Mouse (Mus musculus) spleen, postnatal 10 days (tissue): ENCODE measurements at regions not wholly inside any gene's neighbourhood (a gene's known extent, or its start where the extent isn't known, plus 50 kb on each side); places are given as distances from the start of the nearest gene placed in this dataset.

Experiments used
- DNase-seq, 2 experiments: peaks; one replicate each; pipeline ENCODE4 v3.0.0; 2021 to 2022; ENCODE audit warnings: low spot score in 2 of 2

DNA sequence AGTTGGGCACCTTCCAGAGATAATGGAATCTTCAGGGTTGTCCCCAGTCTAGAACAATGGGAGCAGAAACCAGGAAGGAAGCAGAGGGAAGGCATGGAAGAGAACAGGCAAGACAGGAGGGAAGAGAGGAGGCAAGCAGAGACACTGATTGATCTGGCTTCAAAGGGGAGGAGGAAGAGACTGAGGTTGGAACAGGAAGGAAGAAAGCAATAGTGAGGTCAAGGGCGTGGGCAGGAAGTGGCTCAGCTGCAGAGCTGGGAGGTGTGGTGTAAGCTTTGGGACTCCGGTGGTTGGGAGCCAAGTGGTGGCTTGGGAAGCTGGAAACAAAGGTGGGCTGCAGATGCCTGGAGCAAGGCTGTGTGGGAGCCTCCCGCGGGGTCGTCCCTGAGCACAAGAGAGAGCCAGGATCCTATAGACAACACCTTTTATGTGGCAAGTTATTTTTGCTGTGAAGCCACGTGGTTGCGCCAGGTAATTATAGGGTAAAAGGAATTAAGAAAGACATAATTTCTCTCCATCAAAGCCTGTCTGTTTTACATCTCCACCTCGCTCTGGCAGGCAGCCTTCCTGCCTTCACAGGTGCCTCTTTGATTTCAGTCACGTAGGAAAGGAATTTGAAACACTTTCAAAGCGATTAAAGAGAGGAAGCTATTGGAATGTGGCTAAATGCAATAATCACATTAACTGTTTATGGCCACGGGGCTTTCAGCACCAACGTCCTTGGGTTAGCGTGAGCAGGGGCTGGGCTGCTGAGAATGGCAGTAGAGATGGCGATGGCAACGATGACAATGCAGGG, 237.3 kb upstream of the Wscd1 start:
- no peak for DNase-seq

DNA sequence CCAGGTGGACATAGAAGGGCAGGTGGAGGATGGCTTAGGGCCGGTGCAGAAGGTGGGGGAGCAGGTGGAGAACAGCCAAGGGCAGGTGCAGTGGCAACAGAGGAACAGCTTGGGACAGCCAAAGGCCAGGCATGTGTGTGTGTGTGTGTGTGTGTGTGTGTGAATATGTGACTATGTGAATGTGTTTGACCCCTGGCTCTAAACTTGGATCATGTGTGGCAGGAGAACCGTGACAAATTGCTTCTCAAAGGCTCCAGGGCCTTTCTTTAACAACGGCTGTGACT, 236.7 kb upstream of the Wscd1 start:
- no peak for DNase-seq

DNA sequence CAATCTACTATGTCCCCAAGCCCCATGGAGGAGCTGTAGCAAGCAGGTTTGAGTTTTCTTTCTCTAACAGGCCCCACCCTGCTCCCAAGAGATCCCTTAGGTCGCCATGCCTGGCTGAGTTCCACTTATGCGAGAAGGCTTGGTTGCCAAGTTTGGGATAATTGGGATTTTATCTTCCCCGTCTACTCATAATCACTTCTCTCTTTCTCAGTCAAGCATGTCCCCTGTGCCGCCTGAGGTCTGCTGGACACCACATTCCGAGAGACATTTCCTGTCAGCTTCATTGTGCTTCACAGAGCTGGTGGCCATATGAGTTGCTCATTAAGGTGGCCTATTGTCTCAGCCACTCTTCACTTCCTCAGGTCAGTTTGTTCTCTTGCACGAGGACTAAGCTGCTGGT, 234.5 kb upstream of the Wscd1 start:
- DNase-seq, result no peak

DNA sequence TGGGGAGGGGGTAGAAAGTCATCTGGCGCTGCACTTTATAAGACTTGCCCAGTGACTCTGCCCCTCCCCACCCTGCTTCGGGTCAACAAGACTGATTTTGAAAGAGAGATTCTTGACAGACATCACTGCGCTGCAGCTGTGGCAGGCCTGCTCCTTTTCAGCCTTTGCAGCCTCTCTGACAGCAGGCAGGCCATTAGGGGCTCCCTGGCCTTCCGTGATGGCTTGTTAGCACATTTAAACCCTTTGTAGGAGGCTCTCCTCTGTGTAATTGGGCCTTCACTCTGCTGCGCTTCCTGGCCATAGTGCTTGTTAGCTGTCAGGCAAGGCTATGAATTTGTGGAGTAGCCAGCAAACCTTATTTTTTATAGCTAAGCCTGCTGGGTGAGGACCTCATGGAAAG, 232.3 kb upstream of the Wscd1 start:
- no peak for DNase-seq

DNA sequence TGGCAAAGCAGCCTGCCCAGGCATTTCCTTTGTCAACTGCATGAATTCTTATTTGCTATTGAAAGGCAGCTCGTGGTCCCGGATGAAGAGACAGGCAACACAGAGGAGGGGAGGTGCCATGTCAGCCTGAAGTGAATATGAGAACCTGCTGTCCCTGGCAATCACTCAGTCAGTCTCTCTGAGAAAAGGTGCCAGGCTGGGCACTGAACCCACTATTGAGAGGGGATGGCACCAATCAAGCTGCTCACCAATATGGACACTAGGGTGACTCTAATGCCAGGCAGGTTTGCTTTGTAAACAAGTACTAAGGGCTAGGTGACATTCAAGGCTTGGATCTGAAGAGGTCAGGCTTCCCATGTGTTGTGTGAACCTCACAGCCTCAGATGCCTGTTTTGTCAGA, 222.0 kb upstream of the Wscd1 start:
- no peak for DNase-seq

DNA sequence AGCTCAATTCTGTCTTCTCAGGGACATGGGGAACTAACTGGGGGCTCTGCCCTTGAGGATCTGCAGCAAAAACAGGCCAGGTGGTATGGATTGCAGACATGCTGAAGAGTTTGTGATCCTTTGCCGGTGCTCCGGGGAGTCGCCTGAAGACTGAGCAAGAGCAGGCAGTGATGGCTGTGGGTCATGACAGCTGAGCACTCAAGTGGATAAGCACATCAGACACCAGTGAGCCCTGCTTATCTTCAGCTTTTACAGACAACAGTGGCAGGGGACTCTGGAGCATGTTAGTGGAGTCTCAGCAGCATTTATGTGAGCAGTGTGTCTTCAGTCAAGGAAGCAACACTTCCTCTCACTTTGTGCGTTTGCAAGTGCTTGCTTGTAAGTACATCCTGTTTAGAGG, 221.1 kb upstream of the Wscd1 start:
- no peak for DNase-seq

DNA sequence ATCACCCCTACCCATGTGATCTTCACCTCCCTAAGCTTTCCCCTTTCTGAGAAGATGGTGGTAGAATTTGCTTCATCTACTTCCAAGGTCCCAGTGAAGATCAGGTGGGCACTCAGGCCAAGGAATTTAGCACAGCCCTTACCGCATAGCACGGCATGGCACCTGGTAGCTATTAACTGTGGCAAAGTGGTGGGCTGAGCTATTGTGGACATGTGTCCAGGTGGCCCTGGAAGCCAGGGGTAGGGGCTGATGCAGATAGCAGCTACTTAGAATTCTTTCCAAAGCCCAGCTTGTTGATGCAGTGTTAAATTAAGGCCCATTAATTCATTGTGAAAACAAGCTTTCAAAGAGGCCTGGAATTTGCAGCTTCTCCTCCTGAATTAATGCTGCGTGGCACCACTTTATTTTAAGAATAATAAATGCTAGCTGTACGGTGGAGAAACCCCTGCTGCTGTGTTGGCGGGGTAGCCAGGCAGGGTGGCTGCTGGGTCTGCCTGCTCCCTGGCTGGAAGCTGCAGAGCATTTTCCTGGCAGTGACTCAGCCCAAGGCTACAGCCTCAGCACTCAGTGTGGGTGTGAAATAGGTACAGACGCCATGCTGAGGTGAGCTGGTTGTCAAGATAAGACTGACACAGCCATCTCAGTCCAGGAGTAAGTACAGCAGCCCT, 208.4 kb upstream of the Wscd1 start:
- no peak for DNase-seq

DNA sequence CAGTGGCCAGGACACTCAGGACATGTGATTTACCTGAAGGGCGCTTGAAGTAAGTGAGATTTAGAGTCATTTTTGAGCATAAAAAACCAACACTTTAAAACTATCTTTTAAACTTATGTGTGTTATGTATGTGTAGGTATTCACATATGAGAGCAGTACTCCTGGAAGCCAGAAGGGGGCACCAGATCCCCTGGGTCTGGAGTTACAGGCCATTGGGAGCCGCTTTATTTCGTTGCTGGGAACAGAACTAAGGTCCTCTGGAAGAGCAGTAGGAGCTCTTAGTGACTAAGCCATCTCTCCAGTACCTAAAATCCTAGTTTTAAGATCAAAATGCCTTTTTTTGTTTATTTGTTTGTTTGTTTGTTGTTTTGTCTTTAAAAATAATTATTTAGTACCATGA, 192.3 kb upstream of the Wscd1 start:
- no peak for DNase-seq

DNA sequence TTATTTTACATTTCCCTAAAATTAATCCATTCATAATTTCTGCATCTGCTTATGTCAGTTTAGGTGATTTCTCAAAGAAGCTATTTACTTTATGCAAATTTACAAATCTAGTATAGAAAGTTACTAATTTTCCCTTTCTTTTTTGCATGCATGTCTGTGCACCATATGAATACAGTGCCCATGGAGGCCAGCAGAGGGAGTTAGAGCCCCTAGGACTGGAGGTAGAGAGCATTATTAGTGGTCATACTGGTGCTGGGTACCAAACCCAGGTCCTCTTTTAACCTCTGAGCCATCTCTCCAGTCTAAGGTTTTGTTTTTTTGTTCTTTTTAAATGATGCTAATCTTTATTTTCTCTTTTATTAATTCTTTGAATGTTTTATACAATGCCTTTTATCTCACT, 184.9 kb upstream of the Wscd1 start:
- no peak for DNase-seq

DNA sequence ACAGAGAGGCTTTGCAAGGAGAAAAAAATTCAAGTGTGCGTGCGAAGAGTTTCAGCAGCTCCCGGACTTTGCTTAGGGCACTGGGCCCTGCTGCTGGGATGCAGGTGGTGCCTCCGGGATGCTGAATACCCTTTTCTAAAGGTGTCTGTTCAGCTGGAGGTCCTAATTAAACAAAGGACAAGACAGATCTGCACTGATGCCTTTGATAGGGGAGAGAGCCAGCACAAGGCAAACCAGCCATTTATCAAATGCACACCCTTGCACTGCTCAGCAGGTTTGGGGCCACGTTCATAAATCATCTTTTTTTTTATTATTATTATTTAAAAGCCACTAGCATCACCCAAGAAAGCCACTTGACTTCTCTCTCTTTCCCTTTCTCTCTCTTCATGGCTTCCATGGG, 172.9 kb upstream of the Wscd1 start:
- DNase-seq, result no peak

DNA sequence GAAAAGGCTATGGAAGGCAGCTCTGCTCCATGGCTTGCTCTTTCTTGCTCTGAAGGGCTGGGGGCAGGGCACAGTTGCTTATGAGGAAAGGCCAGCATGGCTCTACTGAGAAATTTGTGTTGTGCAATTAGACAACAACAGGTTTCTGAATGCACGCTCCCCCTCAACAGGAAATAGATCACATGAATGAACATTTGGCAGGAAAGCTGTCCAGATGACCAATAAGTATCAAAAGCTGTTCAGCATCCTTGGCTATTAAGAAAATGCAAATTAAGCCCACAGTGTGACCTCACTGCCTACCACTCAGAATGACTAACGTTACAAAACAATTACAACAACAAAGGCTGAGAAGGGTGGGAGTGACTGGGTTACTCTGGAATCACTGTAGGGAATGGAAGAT, 167.9 kb upstream of the Wscd1 start:
- no peak for DNase-seq

DNA sequence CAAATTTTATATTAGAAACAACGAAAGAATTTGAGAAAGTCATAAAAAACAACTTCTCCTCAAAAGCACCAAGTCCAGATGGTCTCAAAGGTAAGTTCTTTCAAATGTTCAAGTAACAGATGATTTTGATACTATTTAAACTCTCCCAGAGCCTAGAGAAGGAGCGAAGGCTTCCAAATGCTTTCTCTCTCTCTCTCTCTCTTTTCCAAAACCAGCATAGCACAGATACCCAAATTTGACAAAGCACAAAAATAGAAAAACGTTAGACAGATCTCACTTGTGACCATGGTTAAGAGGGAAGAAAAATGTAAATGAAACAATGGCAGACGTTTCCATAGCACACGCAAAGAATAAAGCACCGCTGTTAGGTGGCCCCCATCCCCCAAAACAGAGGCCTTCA, 158.7 kb upstream of the Wscd1 start:
- no peak for DNase-seq

DNA sequence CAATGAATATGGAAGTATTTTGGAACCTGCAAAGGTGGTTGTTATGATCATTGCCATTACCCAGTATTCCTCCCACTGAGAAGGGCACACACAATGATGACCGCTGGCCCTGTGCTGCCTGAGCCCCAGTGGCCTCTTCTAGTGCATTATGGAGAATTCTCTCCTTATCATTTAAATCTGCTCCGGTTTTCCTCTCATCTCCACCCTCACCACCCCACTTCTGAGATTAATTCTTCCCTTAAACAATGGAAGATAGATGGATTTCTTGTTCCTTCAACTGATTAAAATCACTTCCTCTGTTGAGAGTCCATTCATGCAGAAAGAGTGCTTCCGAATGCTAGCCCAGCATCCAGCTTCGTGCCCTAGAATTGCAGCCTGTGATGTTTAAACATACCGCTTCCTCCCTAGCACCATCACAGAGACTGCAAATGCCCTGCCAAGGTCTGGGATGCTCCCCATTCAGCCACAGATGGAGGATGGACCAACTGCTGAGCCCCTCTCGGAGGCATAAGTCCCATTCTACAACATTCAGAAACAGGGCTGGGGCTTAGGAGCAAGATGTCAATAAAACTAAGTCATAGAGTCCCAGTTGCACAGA, 155.4 kb upstream of the Wscd1 start:
- no peak for DNase-seq

DNA sequence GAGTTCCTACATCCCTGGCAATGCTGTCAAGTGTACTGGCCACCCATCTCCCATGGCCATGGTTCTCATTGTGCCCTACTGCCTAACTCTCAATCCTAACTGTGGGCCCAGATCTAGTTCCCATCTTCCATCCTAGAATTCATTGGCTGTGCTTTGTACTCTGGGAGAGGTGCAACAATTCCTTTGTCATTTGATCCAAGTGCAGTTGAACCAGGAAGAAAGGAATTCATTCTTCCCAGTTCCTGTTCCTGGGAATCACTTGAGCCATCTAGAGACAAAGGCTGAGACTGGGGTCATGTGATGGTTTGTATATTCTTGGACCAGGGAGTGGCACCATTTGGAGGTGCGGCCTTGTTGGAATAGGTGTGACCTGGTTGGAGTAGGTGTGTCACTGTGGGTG, 152.0 kb upstream of the Wscd1 start:
- no peak for DNase-seq

DNA sequence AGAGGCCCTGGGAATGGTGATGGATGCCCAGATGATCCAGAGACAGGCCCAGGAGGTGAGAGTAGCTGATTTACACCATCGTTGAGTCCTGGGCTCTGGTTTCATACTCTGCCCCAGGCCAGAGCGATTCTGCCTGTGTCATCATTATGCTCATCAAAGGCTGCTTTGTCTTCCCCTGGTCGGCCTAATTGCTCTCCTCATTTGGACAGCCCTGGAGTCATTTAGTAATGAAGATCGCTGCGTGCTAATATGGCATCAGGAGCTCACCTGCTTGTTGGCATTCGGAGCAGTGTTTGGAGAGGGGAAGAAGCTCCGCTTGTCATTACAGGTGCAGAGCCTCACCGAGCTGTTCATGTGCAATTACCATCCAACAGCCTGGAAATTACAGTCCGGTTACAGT, 138.9 kb upstream of the Wscd1 start:
- DNase-seq, result no peak

DNA sequence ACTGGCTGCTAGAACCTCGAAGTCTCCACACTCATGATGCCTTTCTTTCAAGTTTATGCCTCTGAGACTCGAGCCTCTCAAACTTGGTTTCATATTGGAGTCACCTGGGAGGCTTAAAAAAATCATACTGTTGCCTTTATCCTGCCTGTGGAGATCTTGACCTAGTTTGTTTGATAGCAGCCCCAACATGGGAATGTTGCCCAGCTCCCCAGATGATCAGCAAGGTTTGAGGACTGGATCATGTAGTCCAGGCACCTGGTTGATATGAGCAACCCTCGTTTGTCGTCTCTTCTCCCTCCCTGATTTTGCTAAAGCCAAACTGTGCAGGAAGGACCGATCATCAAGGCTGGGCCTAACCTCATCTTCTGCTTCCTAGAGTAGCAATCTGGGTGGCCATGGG, 134.2 kb upstream of the Wscd1 start:
- no peak for DNase-seq

DNA sequence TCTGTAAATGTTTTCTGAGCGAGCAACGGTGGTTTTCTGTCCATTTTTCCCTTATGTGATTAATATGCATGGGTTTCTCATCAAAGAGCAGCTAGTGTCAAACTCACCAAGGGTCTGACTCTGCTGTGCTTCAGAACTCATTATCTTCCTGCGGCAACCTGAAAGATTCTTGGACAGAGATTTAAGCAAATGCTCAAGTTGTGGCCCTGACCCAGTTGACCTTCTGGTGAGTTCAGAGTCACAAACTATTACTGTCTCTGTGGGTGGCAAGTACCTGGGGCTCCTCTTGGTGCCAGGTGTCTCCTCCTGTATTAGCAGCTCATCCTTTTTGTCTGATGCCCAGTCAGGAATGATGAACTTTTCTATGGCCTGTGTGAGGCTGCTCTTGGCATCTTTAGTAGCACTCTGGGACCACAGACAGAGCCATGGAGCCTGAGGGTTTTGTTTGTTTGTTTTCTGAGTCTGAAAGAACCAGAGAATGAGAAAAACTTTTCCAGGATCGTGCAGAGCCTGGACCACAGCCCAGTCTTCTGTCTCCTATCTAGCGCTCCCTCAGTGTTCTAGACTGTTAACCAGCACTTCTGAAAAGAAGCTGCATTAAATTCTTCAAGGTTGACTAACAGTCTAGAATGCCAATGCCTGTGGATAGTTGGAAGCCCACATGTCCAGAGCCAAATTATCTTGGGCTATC, 124.1 kb upstream of the Wscd1 start:
- no peak for DNase-seq

DNA sequence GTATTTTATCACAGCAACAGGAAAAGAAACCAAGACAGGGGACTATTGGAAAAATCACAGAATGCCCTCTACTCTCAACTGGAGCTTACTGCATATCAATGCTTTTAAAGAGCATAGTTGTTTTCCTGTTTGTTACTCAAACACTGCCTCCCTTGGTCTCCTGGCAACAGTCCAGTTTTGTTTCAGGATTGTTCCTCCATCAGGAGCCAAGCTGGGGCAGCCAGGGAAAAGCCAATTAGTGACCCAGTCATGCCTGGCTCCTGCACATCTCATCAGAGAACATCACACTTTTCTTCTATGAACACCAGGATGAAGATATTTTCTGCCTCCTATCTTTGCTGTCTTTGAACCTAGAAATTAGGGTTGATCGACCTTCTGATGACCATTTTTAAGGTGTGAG, 113.6 kb upstream of the Wscd1 start:
- DNase-seq, result no peak

DNA sequence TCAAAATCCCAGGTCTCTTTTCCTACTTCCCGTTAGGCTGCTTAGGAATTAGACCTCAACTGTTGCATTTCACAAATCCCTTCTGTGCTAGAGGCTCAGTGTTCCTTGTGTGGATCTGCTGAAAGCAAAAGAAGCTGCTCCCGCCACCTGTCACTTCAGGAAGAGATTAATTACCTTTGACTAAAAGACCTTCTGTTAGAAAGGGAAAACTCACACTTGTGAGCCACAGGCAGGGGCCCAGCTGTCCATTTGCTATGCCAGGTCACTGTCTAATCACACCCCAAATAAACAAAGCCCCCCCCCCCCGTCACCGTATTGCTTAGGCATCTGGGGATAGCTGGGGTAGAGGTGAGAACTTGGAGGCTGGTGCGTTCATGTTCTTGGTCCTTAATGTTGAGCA, 112.9 kb upstream of the Wscd1 start:
- no peak for DNase-seq

DNA sequence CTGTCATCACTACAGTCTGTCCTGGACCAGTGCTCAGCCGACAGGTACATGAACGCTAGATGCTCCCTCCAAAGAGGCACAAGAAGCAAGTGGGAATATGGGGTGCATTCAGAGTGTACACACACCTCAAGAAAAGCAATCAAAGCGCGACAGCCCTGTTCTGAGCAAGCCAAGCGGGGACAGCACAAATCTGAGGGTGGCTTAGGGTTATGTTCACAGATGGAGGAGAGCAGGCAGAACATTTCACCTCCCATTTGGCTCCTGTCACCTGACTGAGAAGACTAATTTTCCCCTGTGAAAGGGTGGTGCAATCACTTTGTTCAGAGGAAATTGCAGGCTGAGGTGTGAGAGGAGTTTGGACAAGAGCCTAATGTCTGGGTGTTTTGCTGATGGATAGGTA, 106.8 kb upstream of the Wscd1 start:
- DNase-seq, result no peak

DNA sequence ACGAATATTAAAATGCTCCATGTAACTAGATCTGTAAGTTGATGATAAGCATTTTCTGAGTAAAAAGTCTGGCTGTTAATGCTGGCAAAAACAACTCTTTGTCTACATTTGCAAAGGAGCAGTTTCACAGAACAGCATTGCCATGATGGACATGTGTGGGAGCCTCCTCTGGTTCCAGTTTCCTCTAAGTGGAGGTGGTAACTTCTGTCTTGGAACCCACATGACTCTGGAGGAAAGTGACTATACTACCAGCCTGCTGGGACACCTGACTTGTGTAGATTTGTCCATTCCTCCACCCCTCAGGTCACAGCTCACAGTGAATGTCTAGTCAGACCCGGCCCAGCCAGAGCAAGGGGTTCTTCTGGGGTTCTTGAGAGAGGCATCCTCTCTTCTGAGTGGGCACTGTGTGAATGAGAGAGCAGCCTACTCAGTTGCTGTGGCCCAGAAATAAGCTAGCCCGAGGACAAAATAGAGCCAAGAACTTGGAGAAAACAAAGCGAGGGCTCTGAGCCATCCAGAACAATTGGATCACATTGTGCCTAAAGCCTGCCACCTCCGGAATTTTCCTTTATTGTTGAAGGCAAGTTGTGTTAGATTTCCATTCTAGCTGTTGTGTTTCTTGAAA, 97.9 kb upstream of the Wscd1 start:
- no peak for DNase-seq

DNA sequence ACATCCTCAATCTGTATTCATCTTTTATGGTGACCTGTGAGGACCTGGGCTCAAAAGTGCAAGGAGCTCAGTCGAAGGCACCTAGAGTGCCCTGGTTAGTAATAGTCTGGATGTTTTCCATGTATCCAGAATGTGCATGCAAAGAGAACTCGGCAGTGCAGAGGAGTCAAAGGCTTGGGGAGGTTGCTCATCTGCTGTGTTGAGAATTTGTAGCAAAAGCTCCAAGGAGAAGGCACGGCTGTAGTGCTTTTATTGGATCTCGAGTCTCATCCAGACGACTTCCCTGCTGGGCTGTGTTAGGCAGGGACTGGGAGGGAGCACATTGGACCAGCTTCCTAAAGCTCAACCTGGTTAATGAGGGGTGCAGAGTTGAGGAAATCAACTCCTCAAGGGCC, 97.3 kb upstream of the Wscd1 start:
- no peak for DNase-seq

DNA sequence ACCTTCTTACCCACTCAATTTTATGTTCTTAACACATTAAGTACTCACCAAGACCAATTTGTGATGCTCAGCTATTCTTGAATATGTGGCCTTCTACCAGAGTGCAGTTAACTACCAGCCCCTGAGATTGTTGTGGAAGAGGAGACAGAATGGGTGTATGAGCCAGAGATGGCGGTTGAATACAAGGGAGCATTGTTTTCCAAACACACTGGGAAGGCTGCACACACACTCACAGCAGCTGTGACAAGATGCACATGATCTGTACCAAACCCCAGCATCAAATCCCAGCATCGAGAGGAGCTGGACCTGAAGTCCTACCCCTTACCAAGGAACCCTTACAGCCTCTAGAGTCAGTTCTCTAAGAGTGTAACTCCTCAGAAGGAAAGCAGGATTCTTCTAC, 91.4 kb upstream of the Wscd1 start:
- no peak for DNase-seq
